Mouse (Mus musculus) cerebellum, adult 8-10 months (tissue): Measurements from ENCODE around the gene Zfp142.
A peak's percentile ranks its signal among the peaks of the same experiment; 100 is the strongest.

Experiments used
- DNase-seq: peaks from one replicate; pipeline ENCODE4 v3.0.0; 2022

Zfp142 gene

DNA sequence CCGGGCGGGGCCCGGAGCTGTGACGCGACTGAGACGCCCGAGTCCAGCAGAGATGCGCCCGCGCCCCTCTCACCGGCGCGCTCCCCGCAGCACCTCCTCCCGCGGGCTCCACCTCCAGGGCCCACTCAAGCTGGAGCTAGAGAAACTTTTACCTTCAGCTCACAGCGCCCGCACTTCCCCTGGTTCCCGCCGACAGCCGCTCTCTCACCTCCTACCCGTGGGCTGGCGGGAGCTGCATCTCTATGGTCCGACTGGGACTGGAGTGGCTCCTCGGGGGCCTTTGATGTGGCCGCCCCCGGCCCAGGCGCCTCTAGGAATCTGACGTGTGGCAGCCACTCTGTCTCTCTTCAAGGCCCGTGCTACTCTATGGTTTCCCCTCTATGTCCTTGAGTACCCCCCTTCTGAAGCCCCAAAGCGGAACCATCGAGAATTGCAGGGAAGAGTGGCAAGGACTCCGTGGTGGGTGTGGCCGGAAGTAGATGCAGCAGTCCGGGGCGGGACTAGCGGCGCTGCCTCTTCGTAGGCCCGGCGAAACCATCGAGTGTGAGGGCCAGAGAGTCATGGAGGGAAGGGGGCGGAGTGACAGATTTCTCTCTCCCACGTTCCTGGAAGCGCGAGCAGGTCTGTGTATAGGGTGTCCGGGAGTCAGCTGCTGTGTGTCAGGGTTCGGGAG, at the start of gene Zfp142, which contains the start of gene Bcs1l:
Gene Zfp142 (minus strand): TSS at position 474 of the 673 bp plus-strand sequence.
Gene Bcs1l (plus strand): TSS at position 517 of the 673 bp plus-strand sequence.
- peak; percentile 98 for DNase-seq

DNA sequence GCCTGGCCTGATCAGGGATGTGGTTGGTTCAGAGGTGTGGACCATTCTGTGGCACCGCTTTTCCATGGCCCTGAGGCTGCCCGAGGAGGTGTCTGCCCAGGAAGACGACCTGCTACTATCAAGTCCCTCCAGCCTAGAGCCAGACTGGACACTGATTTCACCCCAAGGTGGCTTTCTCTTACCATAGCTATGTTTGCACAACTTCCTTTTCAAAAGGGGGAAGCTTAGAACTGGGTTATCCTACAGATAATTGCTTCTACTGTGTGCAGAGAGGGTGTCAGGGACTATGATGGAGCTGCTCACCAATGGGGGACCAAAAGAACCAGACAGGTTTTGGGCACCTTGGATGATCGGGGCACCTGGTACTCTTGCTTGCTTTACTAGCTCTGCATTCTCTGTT, 44.7 kb upstream of the Zfp142 start:
- no peak for DNase-seq

DNA sequence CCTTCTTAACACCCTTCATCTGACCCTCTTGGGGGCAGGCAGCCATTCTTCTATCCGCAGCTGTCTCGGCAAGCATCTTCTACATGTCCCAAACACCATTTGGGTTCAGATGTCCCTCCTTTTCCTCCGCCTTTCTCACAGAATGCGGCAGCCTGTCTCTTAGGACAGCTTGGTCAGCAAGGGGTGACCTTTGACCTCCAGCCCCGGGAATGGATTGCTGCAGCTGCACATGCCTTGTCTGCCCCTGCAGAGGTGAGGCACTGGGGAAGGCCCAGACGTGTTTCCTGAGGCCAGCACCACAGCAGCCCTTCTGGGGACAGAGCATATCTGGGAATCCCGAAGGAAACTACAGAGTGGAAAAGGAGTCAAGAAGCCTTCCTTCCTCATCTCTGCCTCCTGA, 40.0 kb upstream of the Zfp142 start:
- DNase-seq, result no peak

DNA sequence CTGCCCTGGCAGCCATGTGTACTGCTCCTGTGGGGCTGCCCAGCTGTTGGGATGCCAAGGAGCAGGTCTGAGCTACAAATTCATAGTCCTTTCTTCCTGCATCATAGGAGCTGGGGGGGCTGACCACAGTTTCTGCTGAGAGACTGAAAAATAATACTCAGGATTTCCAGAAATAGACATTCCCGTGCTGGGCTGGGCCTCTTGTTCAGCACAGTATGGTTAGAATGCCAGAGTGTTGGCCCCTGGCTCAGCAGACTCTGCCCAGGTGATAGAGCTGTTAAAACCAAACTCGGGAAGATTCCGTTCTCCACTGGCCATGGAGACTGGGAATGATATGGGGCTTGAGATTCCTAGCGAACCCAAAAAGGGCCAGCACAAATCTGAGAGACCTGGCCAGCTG, 38.0 kb upstream of the Zfp142 start:
- DNase-seq, result no peak

DNA sequence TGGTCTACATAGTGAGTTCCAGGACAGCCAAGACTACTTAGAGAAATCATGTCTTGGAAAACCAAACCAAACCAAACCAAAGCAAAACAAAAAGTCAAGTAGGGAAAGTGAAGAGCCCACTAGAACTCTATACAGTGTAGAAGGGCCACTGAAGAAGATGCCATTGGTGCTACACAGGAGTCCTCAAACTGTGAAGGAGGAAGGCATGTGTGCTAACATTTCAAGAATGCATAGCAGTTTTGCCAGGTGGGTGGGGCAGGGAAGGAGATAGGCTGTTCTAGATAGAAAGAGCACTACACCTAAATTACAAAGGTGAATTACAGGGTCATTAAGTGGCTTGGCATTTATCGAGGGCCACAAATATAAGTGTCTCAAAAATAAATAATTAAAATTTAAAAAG, 36.1 kb upstream of the Zfp142 start:
- DNase-seq, result no peak

DNA sequence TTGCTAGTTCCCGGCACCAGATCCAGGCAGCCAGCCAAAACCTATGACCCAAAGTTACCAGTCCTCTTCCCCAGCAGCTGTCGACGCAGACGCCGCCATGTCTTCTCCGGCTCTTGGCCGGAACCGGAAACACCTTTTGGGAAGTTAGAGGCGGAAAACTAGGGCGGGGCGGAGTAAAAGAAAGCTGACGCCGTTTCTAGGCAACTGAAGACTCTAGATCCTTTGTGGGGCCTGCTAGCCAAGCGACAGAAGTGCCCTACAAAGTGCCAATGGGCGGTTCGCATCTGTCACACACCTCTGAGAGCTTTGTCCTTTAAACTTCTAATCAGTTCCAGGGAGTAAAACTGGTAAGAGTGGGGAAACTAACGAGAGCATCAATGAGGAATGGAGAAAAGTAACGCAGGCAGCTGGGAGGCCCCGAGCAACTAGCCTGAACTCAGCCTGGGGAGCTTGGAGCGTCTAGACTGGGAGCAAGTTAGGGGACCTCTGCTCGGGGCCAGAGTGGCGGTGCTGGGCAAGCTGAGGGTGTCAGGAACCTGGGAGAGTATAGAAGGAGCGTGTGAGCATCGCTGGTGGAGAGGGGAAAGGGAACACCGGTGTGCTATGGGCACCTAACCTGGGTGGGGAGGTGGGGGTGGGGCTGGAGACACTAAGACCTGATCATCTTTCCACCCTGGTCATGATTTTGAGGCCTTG, 13.4 kb upstream of the Zfp142 start, which contains the start of the genes Rnf25 and Stk36:
Gene Rnf25 (minus strand): TSS at position 131 of the 696 bp plus-strand sequence.
Gene Stk36 (plus strand): TSS at position 179 of the 696 bp plus-strand sequence.
- DNase-seq, result peak; percentile 75

DNA sequence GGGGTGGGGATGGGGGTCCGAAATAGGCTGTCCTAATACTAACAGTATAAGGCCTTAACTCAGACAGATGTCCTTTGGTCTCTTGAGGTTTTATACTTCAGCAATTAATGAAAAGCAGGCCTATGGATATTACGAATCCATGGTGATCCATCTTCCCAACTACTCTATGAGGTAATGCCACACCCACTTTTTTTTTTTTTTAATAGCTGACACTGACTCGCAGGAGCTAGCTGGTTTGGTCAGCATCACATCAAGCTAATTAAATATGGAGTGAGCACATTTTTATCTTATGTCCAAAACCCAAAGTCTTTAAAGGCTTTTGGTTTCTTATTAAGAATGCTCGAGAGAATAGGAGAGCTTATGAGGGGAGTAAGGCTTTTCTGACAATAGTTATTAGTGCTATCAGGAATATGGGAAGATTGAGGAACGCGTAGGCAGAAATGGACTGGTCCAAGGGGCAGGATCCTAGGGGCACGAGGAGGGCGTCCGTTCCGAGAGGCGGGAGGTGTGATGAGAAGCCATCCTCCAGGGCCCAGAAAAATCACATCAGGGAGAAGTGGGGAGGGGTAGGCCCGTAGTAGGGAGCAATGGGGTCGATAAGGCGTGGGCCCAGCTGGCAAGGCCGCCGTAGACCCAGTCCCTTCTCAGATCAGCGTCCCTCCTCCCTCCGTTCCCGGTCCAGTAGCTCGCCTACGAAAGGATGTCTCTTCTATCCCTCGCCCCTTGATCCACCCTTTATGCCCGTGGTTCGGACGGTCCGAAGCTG, 12.6 kb upstream of the Zfp142 start:
- DNase-seq, result no peak

DNA sequence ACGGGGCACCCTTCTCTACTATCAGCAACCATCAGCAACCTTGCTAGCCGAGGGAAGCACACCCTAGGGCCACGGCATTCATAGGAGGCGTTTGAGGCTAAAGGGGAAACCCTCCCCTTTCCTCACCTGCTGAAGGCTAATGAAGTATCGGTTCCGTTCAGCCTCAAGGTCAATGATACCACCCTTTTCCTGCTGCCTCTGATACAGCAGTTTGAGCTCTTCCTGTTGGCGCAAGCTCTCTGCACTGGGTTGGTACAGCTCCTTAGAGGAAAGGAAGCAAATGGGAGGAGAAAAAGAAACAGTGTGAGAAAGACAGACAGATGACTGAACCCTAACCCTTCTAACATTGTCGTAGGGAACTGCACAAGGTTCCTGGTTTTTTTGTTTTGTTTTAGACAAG, 6.4 kb upstream of the Zfp142 start:
- DNase-seq, result no peak

DNA sequence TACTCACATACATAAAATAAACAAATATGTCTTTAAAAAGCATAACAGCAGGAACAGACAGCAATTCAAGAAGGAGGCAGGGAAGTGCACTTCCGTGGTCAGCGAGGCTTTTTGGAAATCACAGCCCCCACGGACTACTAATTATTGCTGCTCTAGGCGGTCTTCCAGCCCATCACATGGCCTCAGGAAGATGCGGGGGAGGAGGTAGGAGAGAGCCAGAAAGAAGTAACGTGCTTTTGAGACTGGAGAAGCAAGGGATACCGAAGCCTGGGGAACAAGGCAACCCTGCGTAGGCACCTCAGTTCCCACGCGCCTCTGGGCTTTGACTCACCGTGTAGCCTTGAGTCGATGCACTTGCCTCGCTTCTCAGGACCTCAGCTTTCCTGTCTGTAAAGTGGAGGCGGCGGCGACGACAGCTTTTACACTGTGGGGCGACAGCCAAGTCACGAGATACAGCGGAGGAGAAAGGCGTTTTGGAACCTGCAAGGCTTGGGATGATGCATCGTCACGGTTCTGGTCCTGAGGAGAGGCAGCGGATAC, 743 bp downstream of the Zfp142 start:
- DNase-seq, result no peak

DNA sequence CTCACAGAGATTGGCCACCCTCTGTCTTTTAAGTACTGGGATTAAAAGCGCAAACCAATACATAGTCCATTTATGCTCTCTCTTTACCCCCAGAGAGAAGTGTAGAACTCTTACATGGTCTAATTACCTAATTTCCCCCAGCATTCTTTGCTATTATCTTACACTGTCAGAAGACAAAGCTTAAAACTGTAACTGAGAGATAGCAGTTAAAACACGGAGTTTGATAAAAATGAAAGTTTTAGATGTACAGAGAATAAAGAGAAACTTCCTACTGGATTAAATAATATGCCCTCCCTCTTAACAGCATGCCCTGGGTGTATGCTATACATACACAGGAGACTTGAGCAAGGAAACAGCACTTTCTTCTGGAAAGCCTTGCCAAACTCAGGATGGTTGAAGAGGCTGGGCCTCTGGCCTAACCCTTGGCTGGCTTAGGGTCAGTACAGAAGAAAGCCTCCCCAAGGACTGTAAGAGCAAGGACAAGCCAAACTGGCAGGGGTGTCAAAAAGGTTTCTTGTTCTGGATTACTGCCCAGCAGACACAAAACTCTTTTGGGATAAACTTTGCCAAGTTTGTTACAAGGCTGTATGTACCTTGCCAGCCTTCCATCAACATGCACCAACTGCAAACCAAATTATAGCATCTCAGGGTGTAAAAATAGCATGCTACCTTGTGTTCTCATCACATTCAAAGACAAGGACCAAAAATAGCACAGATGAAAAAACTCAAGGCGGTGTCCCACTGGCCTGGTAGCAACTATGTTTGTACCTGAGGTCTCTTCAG, 3.2 kb downstream of the Zfp142 start:
- no peak for DNase-seq

DNA sequence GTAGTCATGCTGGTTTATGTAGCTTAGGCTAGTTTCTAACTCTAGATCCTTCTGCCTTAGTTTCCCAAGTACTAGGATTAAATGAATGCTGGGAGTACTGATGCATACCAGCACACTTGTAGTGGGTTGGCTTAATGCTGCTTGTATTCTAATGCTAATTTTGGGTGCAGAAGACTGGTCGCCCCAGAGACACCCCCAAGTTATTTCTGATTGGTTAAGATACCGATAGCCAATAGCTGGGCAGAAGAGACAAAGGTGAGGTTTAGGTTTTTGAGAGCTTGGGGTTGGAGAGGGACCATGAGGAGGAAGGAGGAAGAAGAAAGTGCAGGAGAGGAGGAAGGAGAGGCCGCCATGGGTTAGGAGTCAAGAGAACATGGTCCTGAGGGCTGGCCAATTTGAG, 5.4 kb downstream of the Zfp142 start:
- DNase-seq, result no peak

DNA sequence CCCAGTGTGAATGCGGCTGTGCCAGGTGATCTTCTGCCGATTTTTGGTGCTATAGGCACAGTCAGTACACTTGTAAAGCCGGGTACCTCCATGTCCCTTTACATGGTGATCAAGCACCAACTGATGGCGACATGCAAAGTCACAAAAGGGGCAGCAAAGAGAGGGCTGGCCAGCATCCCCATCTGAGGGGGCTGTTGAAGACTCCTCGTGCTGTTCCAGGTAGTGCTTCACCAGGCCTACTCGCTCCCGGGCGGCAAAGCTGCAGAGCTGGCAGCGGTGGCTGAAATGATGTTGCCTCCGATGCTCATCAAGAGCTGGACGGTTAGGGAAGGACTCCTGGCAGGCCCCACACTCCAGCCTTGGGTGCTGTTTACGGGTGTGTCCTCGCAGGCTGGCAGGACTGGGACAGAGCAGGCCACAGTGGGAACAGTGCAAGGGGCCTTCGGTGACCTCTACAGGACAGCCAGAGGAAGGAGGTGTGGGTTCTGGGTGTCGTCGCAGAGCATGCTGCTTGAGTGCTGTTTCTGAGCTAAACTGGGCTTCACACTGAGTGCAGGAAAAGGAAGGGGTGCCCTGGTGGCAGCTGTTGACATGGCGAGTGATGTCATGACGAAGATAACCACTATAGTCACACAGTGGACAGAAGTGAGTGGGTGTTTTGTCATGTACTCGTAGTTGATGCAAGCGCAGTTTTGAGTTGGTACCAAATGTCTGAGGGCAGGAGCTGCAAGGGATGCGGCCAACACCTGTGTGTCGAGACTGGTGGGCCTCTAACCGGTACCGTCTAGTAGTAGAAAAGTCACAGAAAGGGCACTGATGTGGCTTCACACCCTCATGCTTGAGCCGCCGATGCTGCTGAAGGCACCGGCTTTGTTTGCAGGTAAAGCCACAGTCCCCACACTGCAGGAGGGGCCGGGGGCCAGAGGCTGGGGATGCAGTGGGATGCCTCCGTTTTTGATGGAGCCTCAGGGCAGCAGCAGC, 18.0 kb downstream of the Zfp142 start:
- no peak for DNase-seq

DNA sequence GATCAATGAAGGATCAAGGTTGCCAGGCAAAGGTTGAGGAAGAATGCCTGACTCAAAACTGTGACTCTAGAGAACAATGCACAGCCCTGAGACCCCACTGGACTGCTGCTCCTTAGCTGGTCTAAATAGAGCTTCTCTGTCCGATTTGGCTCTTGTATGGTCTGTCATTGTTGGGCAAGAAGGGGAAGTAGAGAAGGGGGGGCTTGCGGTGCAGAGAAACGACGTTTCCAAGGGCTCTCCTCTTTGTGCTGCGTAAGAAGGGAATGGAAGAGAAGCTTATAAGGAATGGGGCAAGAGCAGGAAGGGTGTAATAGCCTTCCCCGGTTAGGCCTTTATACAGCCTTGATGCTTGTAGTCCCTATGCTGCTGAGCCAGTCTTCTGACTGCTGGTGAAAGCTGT, 22.2 kb downstream of the Zfp142 start:
- DNase-seq, result no peak

DNA sequence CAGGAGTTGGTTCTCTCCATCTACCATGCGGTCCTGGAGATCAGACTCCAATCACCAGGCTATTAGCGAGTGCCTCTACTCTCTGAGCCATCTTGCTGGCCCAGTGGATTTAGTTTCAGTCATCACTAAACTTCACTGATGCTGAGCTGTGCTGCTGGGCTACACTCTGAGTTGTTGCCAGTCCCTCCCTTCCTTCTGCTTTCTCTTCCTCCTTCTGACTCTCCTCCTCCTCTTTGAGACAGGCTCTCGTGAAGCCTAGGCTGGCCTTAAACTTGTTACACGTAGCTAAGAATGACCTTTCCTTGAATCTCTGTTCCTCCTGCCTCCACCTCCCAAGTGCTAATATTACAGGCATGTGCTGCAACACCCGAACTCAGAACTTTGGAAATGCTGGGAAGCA, 29.0 kb downstream of the Zfp142 start:
- DNase-seq, result no peak

DNA sequence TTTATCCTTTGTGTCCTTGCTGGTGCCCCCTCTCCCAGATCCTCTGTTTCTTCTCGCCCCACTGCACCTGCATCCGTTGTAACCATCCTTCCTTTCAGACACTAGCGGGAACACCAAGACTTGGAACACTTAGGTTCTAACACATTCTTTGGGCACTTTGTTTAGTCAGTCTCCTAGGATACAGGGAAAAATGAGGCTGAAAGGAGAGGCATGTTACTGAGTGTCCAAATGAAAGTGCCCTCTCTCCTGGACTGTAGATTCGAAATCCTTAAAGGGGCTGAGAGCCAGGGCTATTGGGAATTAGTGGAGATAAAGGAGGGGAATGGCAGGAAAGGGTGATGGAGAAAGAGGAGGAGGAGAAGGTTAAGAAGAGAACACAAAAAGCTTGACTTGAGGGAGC, 43.9 kb downstream of the Zfp142 start, which contains the start of gene Usp37:
Gene Usp37 (minus strand): TSS at position 101 of the 400 bp plus-strand sequence.
- DNase-seq, result no peak

DNA sequence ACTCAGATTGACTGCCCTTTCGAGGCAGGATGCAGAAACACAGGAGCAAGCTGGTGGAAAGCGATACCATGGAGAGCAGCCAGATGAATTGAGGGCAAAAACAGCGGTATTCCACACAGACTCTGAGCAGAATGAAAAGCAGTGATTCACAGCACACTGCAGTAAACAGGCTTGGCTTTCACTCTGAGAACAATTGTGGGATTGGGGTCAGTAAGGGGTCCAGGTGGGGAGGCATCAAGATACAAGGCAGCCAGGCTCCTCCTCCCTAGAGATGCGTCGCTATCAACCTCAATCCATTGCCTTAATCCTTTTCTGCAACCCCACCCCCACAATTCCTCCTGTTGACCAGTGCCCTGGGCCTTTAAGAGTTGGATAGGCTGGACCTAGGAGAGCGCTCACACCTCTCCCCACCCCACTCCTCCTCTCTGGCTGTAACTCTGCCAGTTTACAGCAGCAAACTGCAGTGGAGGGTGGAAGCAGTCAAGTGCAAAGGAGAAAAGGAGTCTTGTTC, 45.5 kb downstream of the Zfp142 start, which contains the start of gene Plcd4:
Gene Plcd4 (plus strand): TSS at position 438 of the 511 bp plus-strand sequence.
- peak; percentile 61 for DNase-seq

DNA sequence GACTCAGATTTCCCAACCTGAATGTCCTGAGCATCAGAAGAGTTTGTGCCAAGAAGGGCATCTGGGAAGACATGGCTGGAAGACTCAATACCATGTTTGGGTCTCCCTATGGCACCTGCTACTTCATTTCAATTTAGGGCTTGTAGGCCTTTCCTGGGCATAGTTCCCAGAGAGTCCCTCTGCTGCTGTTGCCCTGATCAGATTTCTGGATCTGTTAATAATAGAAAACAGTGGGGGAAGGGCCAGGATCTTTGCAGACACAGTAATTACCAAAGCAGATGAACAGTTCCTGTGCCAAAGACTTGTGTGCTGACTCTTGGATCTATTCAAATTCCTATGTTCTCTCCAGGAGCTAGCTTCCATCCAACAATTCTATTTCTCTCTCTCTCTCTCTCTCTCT, 49.4 kb downstream of the Zfp142 start:
- DNase-seq, result peak; percentile 10

DNA sequence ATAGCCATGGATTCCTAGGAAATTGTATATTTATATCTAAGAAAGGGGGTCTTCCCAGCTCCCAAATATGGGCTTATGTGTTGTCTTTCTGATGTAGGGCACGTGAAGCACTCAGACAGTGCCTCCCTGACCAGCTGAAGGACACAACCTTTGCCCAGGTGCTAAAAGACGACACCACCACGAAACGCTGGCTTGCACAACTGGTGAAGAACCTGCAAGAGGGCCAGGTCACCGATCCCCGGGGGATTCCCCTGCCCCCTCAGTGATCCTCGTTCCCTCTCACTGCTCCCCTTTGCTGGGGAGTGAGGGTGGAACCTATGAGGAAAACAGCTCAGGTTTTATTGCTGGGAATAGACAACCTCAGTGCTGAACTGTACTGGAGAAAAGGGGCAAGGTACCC, 59.5 kb downstream of the Zfp142 start:
- DNase-seq, result no peak

DNA sequence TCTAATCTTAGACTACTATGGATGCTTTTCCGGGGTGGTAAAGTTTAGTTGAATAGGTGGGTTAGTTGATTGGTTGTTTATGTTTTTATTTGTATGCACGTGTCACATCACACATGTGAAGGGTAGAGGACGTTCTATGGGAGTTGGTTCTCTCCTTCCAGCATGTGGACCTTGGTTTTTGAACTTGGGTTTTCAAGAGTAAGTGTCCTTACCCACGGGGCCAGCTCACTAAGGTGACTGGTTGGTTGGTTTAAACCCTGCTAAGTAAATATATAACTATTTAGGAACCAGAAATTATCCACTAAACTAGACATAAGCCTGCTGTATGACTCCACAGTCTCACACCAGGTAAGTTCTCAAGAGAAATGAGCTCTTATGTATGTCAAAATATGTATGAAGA, 63.3 kb downstream of the Zfp142 start:
- no peak for DNase-seq

DNA sequence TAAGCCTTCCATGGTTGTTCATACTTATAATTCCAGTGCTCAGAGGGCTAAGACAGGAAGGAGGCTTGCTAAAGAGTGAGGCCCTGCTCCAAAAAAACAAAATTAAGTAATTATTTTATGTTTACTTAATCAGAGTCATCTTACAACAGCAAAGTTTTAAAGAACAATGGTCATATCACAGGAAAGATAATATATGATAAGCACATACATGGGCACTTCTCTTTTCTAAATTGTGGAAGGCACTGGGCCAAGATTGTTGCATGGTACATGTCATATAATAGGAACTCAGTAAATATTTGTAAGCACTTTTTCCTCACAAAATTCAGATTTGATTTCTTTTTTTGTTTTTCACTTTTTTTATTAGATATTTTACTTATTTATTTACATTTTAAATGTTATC, 68.2 kb downstream of the Zfp142 start:
- no peak for DNase-seq
